Mouse (Mus musculus): ENCODE results near the gene Arpc5. TPM values are rescaled to one million over a fixed set of nuclear protein-coding genes. Genes with fewer than 3 reads are reported as not detected.
A peak's percentile ranks its signal among the peaks of the same experiment; 100 is the strongest.

The Arpc5 gene
- total RNA-seq (2014; fragmentation: Nextera tagmentation) (280 and 292 TPM in 2 replicates), total RNA-seq (2017) (307 and 358 TPM in 2 replicates), polyA plus RNA-seq (2012) (283 and 369 TPM in 2 replicates)

DNA sequence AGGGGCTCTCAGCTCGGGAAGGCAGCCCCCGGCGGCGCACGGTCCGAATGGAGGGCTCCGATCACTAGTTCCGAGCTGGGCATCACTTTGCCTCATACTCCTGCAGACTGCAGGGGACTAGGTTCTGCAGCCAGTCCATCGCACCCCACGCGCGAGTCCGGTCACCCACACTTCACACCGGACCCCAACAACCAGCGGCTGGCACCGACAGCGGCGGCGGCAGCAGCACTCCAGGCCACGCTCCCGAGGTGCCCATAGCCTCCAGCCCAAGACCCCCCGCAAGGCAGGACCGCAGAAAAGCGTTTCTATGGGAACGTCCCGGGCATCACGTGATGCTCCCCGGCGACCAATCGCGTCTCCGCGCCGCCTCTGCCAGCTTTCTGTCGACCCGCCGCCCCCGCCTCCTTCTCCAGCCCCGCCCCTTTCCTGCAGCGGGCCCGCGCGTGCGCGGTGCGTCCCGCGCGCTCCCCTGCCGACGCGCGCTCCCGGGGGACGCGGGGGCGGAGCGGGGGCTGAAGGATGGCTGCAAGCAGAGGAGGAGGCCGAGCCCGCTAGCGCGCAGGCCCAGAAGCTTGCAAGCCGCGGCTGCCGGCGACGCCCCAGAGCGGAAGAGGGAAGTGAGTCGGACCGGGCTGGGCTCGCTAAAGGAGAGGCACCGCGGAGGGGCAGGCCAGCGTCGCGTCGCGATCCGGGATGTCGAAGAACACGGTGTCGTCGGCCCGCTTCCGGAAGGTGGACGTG, at the start of gene Arpc5, which contains the start of gene Rgl1:
Arpc5 (plus strand) TSS at position 511 of the 741 bp plus-strand sequence.
Rgl1 (minus strand) TSS at position 320 of the 741 bp plus-strand sequence.
- Histone ChIP-seq H3K27me3 (ENCODE audit: insufficient read depth, low read length) (peaks cover 16% of the 10 kb centered on the region), H3K4me3 (ENCODE audit: low read depth, low read length) (peak within 1 kb of the TSS; percentile 92), H3K4me1 (ENCODE audit: insufficient read depth, low read depth, low read length) (peaks cover 34% of the 10 kb centered on the region), H3K36me3 (replicated peaks) (peaks cover 27% of the 10 kb centered on the region), H3K9me3 (replicated peaks) (no peaks in the 10 kb centered on the region)
- peak; percentile 97 for DNase-seq (ENCODE audit: low spot score)
- no peak for TF ChIP-seq GATA1 (IDR thresholded peaks at IDR 0.05; ENCODE audit: borderline replicate concordance, low read length)
- no peak for TF ChIP-seq TAL1 (conservative IDR thresholded peaks at IDR 0.05; ENCODE audit: low read depth, low read length)
- TF ChIP-seq POLR2AphosphoS5 (IDR thresholded peaks at IDR 0.05; ENCODE audit: insufficient replicate concordance, low read depth, low read length) = no peak
- TF ChIP-seq GATA2 (IDR thresholded peaks at IDR 0.05; ENCODE audit: borderline replicate concordance, low read depth, low read length) = no peak
- no peak for TF ChIP-seq CTCF (IDR thresholded peaks at IDR 0.05; ENCODE audit: low read depth, low read length)
- ATAC-seq (ENCODE audit: extremely low read depth, insufficient number of reproducible peaks, low FRiP score, poor library complexity, severe bottlenecking) = peak; percentile 83

DNA sequence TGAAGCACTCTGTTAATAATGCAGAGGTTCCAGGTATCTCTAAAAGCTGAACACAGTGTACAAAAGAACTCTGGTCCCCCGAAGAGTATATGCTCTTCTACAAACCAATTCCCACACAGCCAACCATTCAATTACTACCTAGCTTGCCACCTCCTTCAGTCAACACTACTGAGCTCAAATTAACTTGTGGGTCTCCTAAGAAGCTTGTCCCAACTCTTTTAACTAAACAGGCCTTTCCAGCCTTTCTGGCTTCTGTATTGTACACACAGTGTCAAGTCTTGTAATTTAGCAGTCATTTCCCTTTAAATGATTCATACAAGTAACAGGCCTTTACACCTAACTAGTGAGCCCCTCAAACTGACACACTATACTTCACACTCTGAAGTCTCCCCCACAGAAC, 49.0 kb upstream of the Arpc5 start:
- no peak overlapping the region for H3K4me3 ChIP-seq (ENCODE audit: low read depth, low read length)
- H3K9me3 ChIP-seq (replicated peaks) = no peaks in the 10 kb centered on the region; the same call in 1 of the 2 replicates
- no peak for DNase-seq (ENCODE audit: low spot score)
- ATAC-seq (ENCODE audit: extremely low read depth, insufficient number of reproducible peaks, low FRiP score, poor library complexity, severe bottlenecking) = no peak
- no peaks in the 10 kb centered on the region for H3K36me3 ChIP-seq (replicated peaks)
- TF ChIP-seq GATA1 (IDR thresholded peaks at IDR 0.05; ENCODE audit: borderline replicate concordance, low read length) (no peak), GATA2 (IDR thresholded peaks at IDR 0.05; ENCODE audit: borderline replicate concordance, low read depth, low read length) (no peak), CTCF (IDR thresholded peaks at IDR 0.05; ENCODE audit: low read depth, low read length) (no peak), TAL1 (conservative IDR thresholded peaks at IDR 0.05; ENCODE audit: low read depth, low read length) (no peak), POLR2AphosphoS5 (IDR thresholded peaks at IDR 0.05; ENCODE audit: insufficient replicate concordance, low read depth, low read length) (no peak)
- H3K4me1 ChIP-seq (ENCODE audit: insufficient read depth, low read depth, low read length) = no peaks in the 10 kb centered on the region
- H3K27me3 ChIP-seq (ENCODE audit: insufficient read depth, low read length) = peaks cover 3% of the 10 kb centered on the region; the same call in 1 of the 2 replicates

DNA sequence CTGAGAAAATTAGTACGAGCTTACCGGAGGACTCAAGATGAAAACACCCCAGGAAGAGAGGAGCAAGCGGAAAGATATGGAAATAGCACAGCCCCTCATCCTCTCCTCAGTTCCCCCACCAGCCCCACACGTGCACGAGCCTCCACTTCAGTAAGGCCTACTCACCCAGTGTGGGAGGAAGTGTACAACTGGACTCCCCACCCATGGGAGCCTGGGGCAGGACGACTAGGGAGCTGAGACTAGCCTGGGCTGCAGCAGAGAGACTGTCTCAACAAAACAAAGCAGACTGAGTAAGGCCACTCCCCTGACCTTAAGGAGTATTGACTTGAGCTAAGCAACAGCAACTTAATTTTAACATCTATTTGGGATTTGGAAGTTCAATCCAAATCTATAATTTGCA, 48.1 kb upstream of the Arpc5 start:
- Histone ChIP-seq H3K9me3 (replicated peaks) (no peaks in the 10 kb centered on the region), H3K27me3 (ENCODE audit: insufficient read depth, low read length) (peaks cover 3% of the 10 kb centered on the region; the same call in 1 of the 2 replicates), H3K4me1 (ENCODE audit: insufficient read depth, low read depth, low read length) (no peaks in the 10 kb centered on the region), H3K36me3 (replicated peaks) (no peaks in the 10 kb centered on the region), H3K4me3 (ENCODE audit: low read depth, low read length) (no peak overlapping the region)
- no peak for ATAC-seq (ENCODE audit: extremely low read depth, insufficient number of reproducible peaks, low FRiP score, poor library complexity, severe bottlenecking)
- TF ChIP-seq GATA1 (IDR thresholded peaks at IDR 0.05; ENCODE audit: borderline replicate concordance, low read length) (no peak), GATA2 (IDR thresholded peaks at IDR 0.05; ENCODE audit: borderline replicate concordance, low read depth, low read length) (no peak), POLR2AphosphoS5 (IDR thresholded peaks at IDR 0.05; ENCODE audit: insufficient replicate concordance, low read depth, low read length) (no peak), CTCF (IDR thresholded peaks at IDR 0.05; ENCODE audit: low read depth, low read length) (no peak)
- no peak for DNase-seq (ENCODE audit: low spot score)

DNA sequence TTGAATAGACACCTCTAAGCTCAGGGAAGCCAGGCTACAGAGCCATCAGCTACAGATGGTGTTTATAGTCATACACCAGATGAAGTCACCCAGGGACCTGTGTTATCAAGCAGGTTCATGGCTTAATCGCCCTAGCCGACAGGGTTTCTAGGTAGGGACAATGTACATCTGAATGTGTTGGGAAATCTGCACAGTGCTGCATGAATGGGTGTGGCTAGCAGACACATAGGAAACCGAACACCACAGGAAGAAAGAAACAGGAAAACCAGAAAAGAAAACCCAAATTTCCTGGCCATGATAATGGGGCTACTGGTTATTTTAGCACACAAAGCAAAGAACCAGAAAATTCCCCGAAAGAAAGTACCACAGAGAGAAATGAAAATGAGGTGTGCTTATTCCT, 45.4 kb upstream of the Arpc5 start:
- H3K36me3 ChIP-seq (replicated peaks) = no peaks in the 10 kb centered on the region
- H3K4me1 ChIP-seq (ENCODE audit: insufficient read depth, low read depth, low read length) = no peaks in the 10 kb centered on the region
- DNase-seq (ENCODE audit: low spot score) = no peak
- no peaks in the 10 kb centered on the region for H3K9me3 ChIP-seq (replicated peaks)
- no peak for ATAC-seq (ENCODE audit: extremely low read depth, insufficient number of reproducible peaks, low FRiP score, poor library complexity, severe bottlenecking)
- TF ChIP-seq POLR2AphosphoS5 (IDR thresholded peaks at IDR 0.05; ENCODE audit: insufficient replicate concordance, low read depth, low read length) = no peak
- no peak for TF ChIP-seq GATA1 (IDR thresholded peaks at IDR 0.05; ENCODE audit: borderline replicate concordance, low read length)
- no peak for TF ChIP-seq CTCF (IDR thresholded peaks at IDR 0.05; ENCODE audit: low read depth, low read length)
- TF ChIP-seq TAL1 (conservative IDR thresholded peaks at IDR 0.05; ENCODE audit: low read depth, low read length) = no peak
- H3K4me3 ChIP-seq (ENCODE audit: low read depth, low read length) = no peak overlapping the region
- peaks cover 3% of the 10 kb centered on the region; the same call in 1 of the 2 replicates for H3K27me3 ChIP-seq (ENCODE audit: insufficient read depth, low read length)

DNA sequence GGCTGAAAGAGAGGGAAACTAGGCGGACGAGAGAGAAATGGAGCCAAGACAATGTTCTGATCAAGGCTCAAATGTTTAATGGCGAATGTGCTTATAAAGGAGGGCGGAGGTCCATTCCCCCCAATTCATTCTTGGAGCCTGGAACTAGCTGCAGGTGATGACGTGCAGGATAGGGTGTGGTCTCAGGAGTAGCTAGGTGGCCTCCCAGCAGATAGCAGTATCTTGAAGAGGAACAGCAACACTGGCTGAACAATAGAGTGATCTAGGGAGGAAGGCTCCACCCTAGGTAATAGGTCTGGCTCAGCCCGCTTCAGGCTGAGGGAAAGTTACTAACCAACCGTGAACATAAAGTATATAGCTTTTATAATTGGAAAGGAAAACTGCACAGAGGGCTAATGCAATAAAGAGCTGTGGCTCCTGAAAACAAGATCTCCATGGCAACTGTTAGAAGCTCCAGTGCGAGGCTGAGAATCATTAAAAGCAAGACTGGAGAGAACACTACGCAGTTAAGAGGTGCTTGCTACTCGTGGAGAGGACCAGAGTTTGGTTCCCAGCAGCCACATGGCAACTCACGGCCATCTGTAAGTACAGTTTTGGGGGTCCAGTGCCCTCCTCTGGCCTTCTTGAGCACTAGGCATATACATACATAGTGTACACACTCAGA, 44.7 kb upstream of the Arpc5 start:
- no peak overlapping the region for H3K4me3 ChIP-seq (ENCODE audit: low read depth, low read length)
- H3K4me1 ChIP-seq (ENCODE audit: insufficient read depth, low read depth, low read length) = no peaks in the 10 kb centered on the region
- TF ChIP-seq GATA1 (IDR thresholded peaks at IDR 0.05; ENCODE audit: borderline replicate concordance, low read length) (no peak), GATA2 (IDR thresholded peaks at IDR 0.05; ENCODE audit: borderline replicate concordance, low read depth, low read length) (no peak), POLR2AphosphoS5 (IDR thresholded peaks at IDR 0.05; ENCODE audit: insufficient replicate concordance, low read depth, low read length) (no peak), TAL1 (conservative IDR thresholded peaks at IDR 0.05; ENCODE audit: low read depth, low read length) (no peak), CTCF (IDR thresholded peaks at IDR 0.05; ENCODE audit: low read depth, low read length) (no peak)
- no peak for ATAC-seq (ENCODE audit: extremely low read depth, insufficient number of reproducible peaks, low FRiP score, poor library complexity, severe bottlenecking)
- no peaks in the 10 kb centered on the region for H3K36me3 ChIP-seq (replicated peaks)
- H3K27me3 ChIP-seq (ENCODE audit: insufficient read depth, low read length) = peaks cover 3% of the 10 kb centered on the region; the same call in 1 of the 2 replicates
- DNase-seq (ENCODE audit: low spot score) = no peak
- H3K9me3 ChIP-seq (replicated peaks) = no peaks in the 10 kb centered on the region

DNA sequence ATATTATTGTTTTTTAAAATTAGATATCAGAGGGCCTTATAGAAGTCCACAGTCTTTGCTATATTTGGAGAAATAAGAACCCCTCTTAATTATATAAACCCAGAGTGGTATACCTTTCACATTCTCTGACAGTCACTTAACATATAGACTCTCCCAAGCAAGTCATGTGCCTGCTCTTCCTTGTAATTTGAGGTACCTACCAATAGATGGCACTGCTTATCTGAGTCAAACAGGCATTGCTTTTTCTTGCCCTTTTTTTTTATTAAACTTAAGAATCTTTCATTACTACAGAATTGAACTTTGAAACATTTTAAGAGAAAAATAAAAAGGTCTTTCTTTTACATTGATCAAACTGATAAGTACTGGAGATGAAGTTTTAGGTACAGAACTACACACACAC, 42.1 kb upstream of the Arpc5 start:
- TF ChIP-seq GATA2 (IDR thresholded peaks at IDR 0.05; ENCODE audit: borderline replicate concordance, low read depth, low read length) = no peak
- TF ChIP-seq GATA1 (IDR thresholded peaks at IDR 0.05; ENCODE audit: borderline replicate concordance, low read length) = no peak
- no peak for TF ChIP-seq TAL1 (conservative IDR thresholded peaks at IDR 0.05; ENCODE audit: low read depth, low read length)
- 0 out of 2 replicates have a peak, but pooled peaks have one; percentile 14 for TF ChIP-seq CTCF (IDR thresholded peaks at IDR 0.05; ENCODE audit: low read depth, low read length)
- H3K9me3 ChIP-seq (replicated peaks) = no peaks in the 10 kb centered on the region
- no peaks in the 10 kb centered on the region for H3K36me3 ChIP-seq (replicated peaks)
- ATAC-seq (ENCODE audit: extremely low read depth, insufficient number of reproducible peaks, low FRiP score, poor library complexity, severe bottlenecking) (no peak; the same call in 1 of the 2 replicates), DNase-seq (ENCODE audit: low spot score) (no peak)
- H3K27me3 ChIP-seq (ENCODE audit: insufficient read depth, low read length) = no peaks in the 10 kb centered on the region
- H3K4me1 ChIP-seq (ENCODE audit: insufficient read depth, low read depth, low read length) = no peaks in the 10 kb centered on the region
- no peak overlapping the region for H3K4me3 ChIP-seq (ENCODE audit: low read depth, low read length)
